Mouse (Mus musculus): ENCODE results near the gene Rab6a. TPM values are rescaled to one million over a fixed set of nuclear protein-coding genes. Genes with fewer than 3 reads are reported as not detected.
A peak's percentile ranks its signal among the peaks of the same experiment; 100 is the strongest.

The Rab6a gene
- polyA plus RNA-seq, 1 experiment from 2014 or later: 88.3 TPM

- no peak overlapping the region for H3K9ac ChIP-seq (replicated peaks; ENCODE audit: low read length)
- H3K9me3 ChIP-seq (ENCODE audit: low read length): no peaks in the 10 kb centered on the region
- H3K27ac ChIP-seq (ENCODE audit: low read length): no peak overlapping the region
- H3K4me3 ChIP-seq (ENCODE audit: low read length): no peak overlapping the region
- no peaks in the 10 kb centered on the region for H3K4me1 ChIP-seq (ENCODE audit: insufficient read depth, low read length)
- H3K36me3 ChIP-seq (ENCODE audit: insufficient read depth, low read length): peaks cover 3% of the 10 kb centered on the region; the same call in 1 of the 2 replicates
- 59% methylated on average over 4 of the region's 4 CpGs for WGBS
- no peaks in the 10 kb centered on the region for H3K27me3 ChIP-seq (ENCODE audit: insufficient read depth, low read length)
- H3K4me2 ChIP-seq (replicated peaks; ENCODE audit: low read depth, low read length): no peak overlapping the region
- no peak for ATAC-seq (ENCODE audit: low FRiP score, low TSS enrichment)
These were observed 43.8 kb downstream of the Rab6a start for GRCm38 (mm10) chr7:100651011-100651410.

- no peak for ATAC-seq (ENCODE audit: low FRiP score, low TSS enrichment)
- H3K4me3 ChIP-seq (ENCODE audit: low read length): no peak overlapping the region
- WGBS: 82% methylated on average over 9 of the region's 9 CpGs
- no peaks in the 10 kb centered on the region for H3K27me3 ChIP-seq (ENCODE audit: insufficient read depth, low read length)
- H3K9ac ChIP-seq (replicated peaks; ENCODE audit: low read length): no peak overlapping the region
- H3K36me3 ChIP-seq (ENCODE audit: insufficient read depth, low read length): no peaks in the 10 kb centered on the region; the same call in 1 of the 2 replicates
- no peak overlapping the region for H3K27ac ChIP-seq (ENCODE audit: low read length)
- peaks cover 8% of the 10 kb centered on the region; the same call in 1 of the 2 replicates for H3K4me1 ChIP-seq (ENCODE audit: insufficient read depth, low read length)
- no peak overlapping the region for H3K4me2 ChIP-seq (replicated peaks; ENCODE audit: low read depth, low read length)
- H3K9me3 ChIP-seq (ENCODE audit: low read length): no peaks in the 10 kb centered on the region
These were observed 46.5 kb downstream of the Rab6a start for GRCm38 (mm10) chr7:100653480-100654266.

- no peak for ATAC-seq (ENCODE audit: low FRiP score, low TSS enrichment)
- Histone ChIP-seq H3K4me3 (ENCODE audit: low read length) (no peak overlapping the region), H3K4me2 (replicated peaks; ENCODE audit: low read depth, low read length) (no peak overlapping the region), H3K27me3 (ENCODE audit: insufficient read depth, low read length) (no peaks in the 10 kb centered on the region), H3K9ac (replicated peaks; ENCODE audit: low read length) (no peak overlapping the region), H3K4me1 (ENCODE audit: insufficient read depth, low read length) (peaks cover 10% of the 10 kb centered on the region; the same call in 1 of the 2 replicates), H3K27ac (ENCODE audit: low read length) (no peak overlapping the region), H3K36me3 (ENCODE audit: insufficient read depth, low read length) (no peaks in the 10 kb centered on the region), H3K9me3 (ENCODE audit: low read length) (no peaks in the 10 kb centered on the region)
- 87% methylated on average over 8 of the region's 8 CpGs for WGBS
These were observed 47.2 kb downstream of the Rab6a start for GRCm38 (mm10) chr7:100654441-100654840.

DNA sequence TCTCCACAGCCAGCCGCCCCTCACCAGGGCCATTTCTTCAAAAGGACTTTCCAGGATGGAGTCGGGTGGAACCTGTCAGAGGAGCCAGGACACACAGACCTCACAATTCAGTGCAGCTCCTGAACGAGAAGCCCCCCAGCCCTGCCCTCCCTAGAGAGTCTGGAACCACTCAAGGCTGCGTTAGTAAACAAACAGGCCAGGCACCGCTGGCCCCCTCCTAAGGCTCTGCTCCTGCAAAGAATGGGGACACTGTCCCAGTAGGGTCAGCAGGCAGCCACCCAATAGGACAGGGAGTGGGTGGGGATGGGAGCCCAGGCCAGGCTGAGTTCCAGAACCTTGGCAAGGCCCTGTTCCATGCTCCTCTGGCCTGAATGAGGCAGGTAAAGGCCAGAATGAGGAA lies 49.5 kb downstream of the Rab6a start:
- Histone ChIP-seq H3K27me3 (ENCODE audit: insufficient read depth, low read length) (no peaks in the 10 kb centered on the region), H3K36me3 (ENCODE audit: insufficient read depth, low read length) (no peaks in the 10 kb centered on the region), H3K9me3 (ENCODE audit: low read length) (no peaks in the 10 kb centered on the region), H3K9ac (replicated peaks; ENCODE audit: low read length) (no peak overlapping the region), H3K4me2 (replicated peaks; ENCODE audit: low read depth, low read length) (no peak overlapping the region), H3K4me1 (ENCODE audit: insufficient read depth, low read length) (peaks cover 10% of the 10 kb centered on the region; the same call in 1 of the 2 replicates), H3K27ac (ENCODE audit: low read length) (no peak overlapping the region), H3K4me3 (ENCODE audit: low read length) (no peak overlapping the region)
- WGBS: 30% methylated on average over 5 of the region's 5 CpGs
- ATAC-seq (ENCODE audit: low FRiP score, low TSS enrichment): no peak

DNA sequence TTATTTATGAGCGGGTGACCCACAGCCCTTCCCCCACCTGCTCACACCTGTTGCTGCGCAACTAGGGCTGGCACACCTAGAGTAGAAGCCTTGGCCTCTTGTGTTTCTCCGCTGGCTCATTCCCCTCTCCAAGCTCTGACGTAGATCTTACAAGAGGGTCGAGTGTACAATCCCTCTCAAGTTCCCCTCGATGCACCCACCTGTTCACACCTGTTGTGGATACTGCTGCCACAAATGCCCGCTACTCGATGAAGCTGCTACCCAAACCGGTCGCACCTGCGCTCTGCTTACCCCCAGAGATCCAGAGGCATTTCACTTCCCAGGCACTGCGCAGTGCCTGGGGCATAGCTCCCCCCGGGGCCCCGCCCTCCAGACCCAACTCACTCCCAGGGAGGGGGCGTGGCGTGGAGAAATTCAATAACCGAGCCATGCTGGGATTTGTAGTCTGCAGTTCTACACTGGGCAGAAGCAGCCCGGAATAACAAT lies 50.9 kb downstream of the Rab6a start:
- H3K27ac ChIP-seq (ENCODE audit: low read length): no peak overlapping the region

GRCm38 (mm10) chr7:100661264-100661663 lies 54.1 kb downstream of the Rab6a start:
- 87% methylated on average over 7 of the region's 7 CpGs for WGBS
- no peak for ATAC-seq (ENCODE audit: low FRiP score, low TSS enrichment)

More for the DNA sequence above, 50.9 kb downstream of the Rab6a start:
- H3K36me3 ChIP-seq (ENCODE audit: insufficient read depth, low read length): no peaks in the 10 kb centered on the region
- H3K4me3 ChIP-seq (ENCODE audit: low read length): peak overlapping the region; percentile 29
- no peaks in the 10 kb centered on the region for H3K9me3 ChIP-seq (ENCODE audit: low read length)
- no peaks in the 10 kb centered on the region for H3K27me3 ChIP-seq (ENCODE audit: insufficient read depth, low read length)
- peak; percentile 80; the same call in 1 of the 2 replicates for ATAC-seq (ENCODE audit: low FRiP score, low TSS enrichment)
- H3K9ac ChIP-seq (replicated peaks; ENCODE audit: low read length): no peak overlapping the region; the same call in 1 of the 2 replicates
- WGBS: 28% methylated on average over 18 of the region's 18 CpGs
- peak overlapping the region; percentile 48 for H3K4me2 ChIP-seq (replicated peaks; ENCODE audit: low read depth, low read length)
- peaks cover 12% of the 10 kb centered on the region; the same call in 1 of the 2 replicates for H3K4me1 ChIP-seq (ENCODE audit: insufficient read depth, low read length)

DNA sequence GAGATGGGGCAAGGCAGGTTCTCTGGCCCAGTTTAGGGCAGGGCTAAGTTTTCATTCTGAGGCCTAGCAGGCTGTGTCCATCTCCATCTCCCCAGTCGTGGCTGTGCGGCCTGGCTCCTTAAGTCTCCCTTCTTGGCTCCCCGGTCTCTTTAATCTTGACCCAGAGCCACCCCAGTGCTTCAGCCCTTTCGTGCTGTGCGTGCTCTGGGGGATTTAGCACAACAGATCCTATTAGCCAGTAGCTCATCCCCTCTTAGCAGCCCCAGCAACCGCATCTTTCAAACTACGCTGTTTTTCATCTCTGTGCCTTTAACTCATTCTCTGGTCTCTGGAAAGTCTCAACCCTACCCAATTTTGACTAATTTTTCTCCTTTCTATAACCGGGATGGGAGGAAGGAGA lies 55.0 kb downstream of the Rab6a start, which contains the start of gene Plekhb1:
Gene Plekhb1 (minus strand): TSS at position 184 of the 400 bp plus-strand sequence.
- no peaks in the 10 kb centered on the region for H3K36me3 ChIP-seq (ENCODE audit: insufficient read depth, low read length)
- H3K27ac ChIP-seq (ENCODE audit: low read length): peak within 1 kb of the TSS; percentile 66; the same call in 1 of the 2 replicates
- peaks cover 20% of the 10 kb centered on the region for H3K4me1 ChIP-seq (ENCODE audit: insufficient read depth, low read length)
- H3K4me3 ChIP-seq (ENCODE audit: low read length): no peak within 1 kb of the TSS
- no peak within 1 kb of the TSS for H3K9ac ChIP-seq (replicated peaks; ENCODE audit: low read length)
- H3K27me3 ChIP-seq (ENCODE audit: insufficient read depth, low read length): no peaks in the 10 kb centered on the region
- no peaks in the 10 kb centered on the region for H3K9me3 ChIP-seq (ENCODE audit: low read length)
- 80% methylated on average over 8 of the region's 8 CpGs for WGBS
- ATAC-seq (ENCODE audit: low FRiP score, low TSS enrichment): no peak
- H3K4me2 ChIP-seq (replicated peaks; ENCODE audit: low read depth, low read length): peak within 1 kb of the TSS; percentile 43

More at GRCm38 (mm10) chr7:100661264-100661663, 54.1 kb downstream of the Rab6a start:
- H3K27ac ChIP-seq (ENCODE audit: low read length): no peak overlapping the region
- no peaks in the 10 kb centered on the region for H3K36me3 ChIP-seq (ENCODE audit: insufficient read depth, low read length)
- peaks cover 20% of the 10 kb centered on the region for H3K4me1 ChIP-seq (ENCODE audit: insufficient read depth, low read length)
- H3K27me3 ChIP-seq (ENCODE audit: insufficient read depth, low read length): no peaks in the 10 kb centered on the region
- H3K4me2 ChIP-seq (replicated peaks; ENCODE audit: low read depth, low read length): no peak overlapping the region
- H3K4me3 ChIP-seq (ENCODE audit: low read length): no peak overlapping the region
- H3K9me3 ChIP-seq (ENCODE audit: low read length): no peaks in the 10 kb centered on the region
- no peak overlapping the region for H3K9ac ChIP-seq (replicated peaks; ENCODE audit: low read length)

GRCm38 (mm10) chr7:100663190-100663589 lies 56.0 kb downstream of the Rab6a start:
- 0 out of 2 replicates have a peak overlapping the region, but pooled peaks have one; percentile 37 for H3K9ac ChIP-seq (replicated peaks; ENCODE audit: low read length)
- under 1% methylated on average over 13 of the region's 13 CpGs for WGBS
- H3K27me3 ChIP-seq (ENCODE audit: insufficient read depth, low read length): no peaks in the 10 kb centered on the region
- no peaks in the 10 kb centered on the region for H3K36me3 ChIP-seq (ENCODE audit: insufficient read depth, low read length)
- H3K4me3 ChIP-seq (ENCODE audit: low read length): peak overlapping the region; percentile 11
- peak overlapping the region; percentile 43 for H3K4me2 ChIP-seq (replicated peaks; ENCODE audit: low read depth, low read length)
- H3K4me1 ChIP-seq (ENCODE audit: insufficient read depth, low read length): peaks cover 16% of the 10 kb centered on the region
- H3K9me3 ChIP-seq (ENCODE audit: low read length): no peaks in the 10 kb centered on the region
- ATAC-seq (ENCODE audit: low FRiP score, low TSS enrichment): peak; percentile 93
- H3K27ac ChIP-seq (ENCODE audit: low read length): peak overlapping the region; percentile 66; the same call in 1 of the 2 replicates

DNA sequence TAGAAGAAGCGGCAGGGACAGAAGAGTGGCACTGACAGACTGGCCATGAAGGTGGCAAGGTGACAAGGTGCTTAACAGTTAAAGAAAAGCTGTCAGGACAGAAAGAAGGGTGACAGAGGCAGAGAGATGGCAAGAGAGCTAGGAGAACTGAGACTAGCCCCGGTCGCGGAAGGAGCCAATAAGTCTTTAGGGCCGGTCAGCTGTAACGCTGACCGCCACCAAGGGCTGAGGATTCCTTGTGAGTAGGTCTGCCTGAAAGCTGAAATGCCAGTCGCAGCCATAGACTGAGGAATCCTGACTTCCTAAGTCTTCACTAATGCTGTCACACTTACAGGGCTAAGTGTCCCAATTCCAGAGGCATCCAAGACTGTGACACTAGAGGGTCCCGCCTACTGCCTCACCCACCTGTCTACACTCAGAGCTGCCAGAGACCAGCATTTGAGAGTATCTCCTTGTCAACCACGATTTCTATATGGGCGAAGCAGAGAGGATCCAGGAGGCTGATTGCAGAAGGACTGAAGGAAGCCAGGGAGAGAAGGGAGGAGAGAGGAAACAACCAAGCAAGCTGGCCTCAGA lies 56.6 kb downstream of the Rab6a start:
- ATAC-seq (ENCODE audit: low FRiP score, low TSS enrichment): peak; percentile 24; the same call in 1 of the 2 replicates
- H3K9me3 ChIP-seq (ENCODE audit: low read length): no peaks in the 10 kb centered on the region
- no peaks in the 10 kb centered on the region for H3K36me3 ChIP-seq (ENCODE audit: insufficient read depth, low read length)
- H3K27ac ChIP-seq (ENCODE audit: low read length): no peak overlapping the region
- peaks cover 10% of the 10 kb centered on the region for H3K4me1 ChIP-seq (ENCODE audit: insufficient read depth, low read length)
- 46% methylated on average over 11 of the region's 11 CpGs for WGBS
- H3K27me3 ChIP-seq (ENCODE audit: insufficient read depth, low read length): no peaks in the 10 kb centered on the region
- H3K4me2 ChIP-seq (replicated peaks; ENCODE audit: low read depth, low read length): peak overlapping the region; percentile 43
- 0 out of 2 replicates have a peak overlapping the region, but pooled peaks have one; percentile 37 for H3K9ac ChIP-seq (replicated peaks; ENCODE audit: low read length)
- H3K4me3 ChIP-seq (ENCODE audit: low read length): peak overlapping the region; percentile 11
